Mouse (Mus musculus) forebrain, embryonic 14.5 days (tissue): ENCODE measurements at regions not wholly inside any gene's neighbourhood (a gene's known extent, or its start where the extent isn't known, plus 50 kb on each side); places are given as distances from the start of the nearest gene placed in this dataset.

Source experiments
- ATAC-seq: fragments of 200-750 bp; cut with Nextera tagmentation; 2 replicates; pipeline ENCODE4 v1.8.0; 2017; ENCODE audit warnings: mild to moderate bottlenecking, moderate library complexity
- DNase-seq: peaks from one replicate; pipeline ENCODE4 v3.0.0-alpha.2; 2015; ENCODE audit warnings: low spot score
- H3K27ac ChIP-seq: fragments of 300-500 bp; sonication (generic); 2 replicates; pipeline ENCODE4 v1.5.1; 2014; ENCODE audit warnings: low read depth, mild to moderate bottlenecking, control low read depth, low read length, moderate library complexity
- H3K27me3 ChIP-seq: fragments of 300-500 bp; sonication (generic); replicated peaks from 2 replicates; pipeline ENCODE4 v1.6.1; 2014; ENCODE audit warnings: low read length, control low read depth, mixed read lengths; ENCODE audit not compliant: control insufficient read depth, insufficient read depth
- H3K36me3 ChIP-seq: fragments of 300-500 bp; sonication (generic); 2 replicates; pipeline ENCODE4 v1.6.1; 2014; ENCODE audit warnings: low read length, control low read depth; ENCODE audit not compliant: control insufficient read depth, insufficient read depth
- H3K4me1 ChIP-seq: fragments of 300-500 bp; sonication (generic); 2 replicates; pipeline ENCODE4 v1.6.1; 2014; ENCODE audit warnings: antibody characterized with exemption, low read length, control low read depth; ENCODE audit not compliant: control insufficient read depth, insufficient read depth
- H3K4me2 ChIP-seq: fragments of 300-500 bp; sonication (generic); 2 replicates; pipeline ENCODE4 v1.6.1; 2014; ENCODE audit warnings: mild to moderate bottlenecking, control low read depth, low read length
- H3K4me3 ChIP-seq: fragments of 300-500 bp; sonication (generic); 2 replicates; pipeline ENCODE4 v1.5.1; 2014; ENCODE audit warnings: low read depth, low read length, control low read depth
- H3K9ac ChIP-seq: fragments of 300-500 bp; sonication (generic); 2 replicates; pipeline ENCODE4 v1.6.1; 2014; ENCODE audit warnings: mild to moderate bottlenecking, low read length, control low read depth, moderate library complexity
- H3K9me3 ChIP-seq: fragments of 300-500 bp; sonication (generic); replicated peaks from 2 replicates; pipeline ENCODE4 v1.6.1; 2016; ENCODE audit warnings: low read length, control low read depth, mixed read lengths; ENCODE audit not compliant: control insufficient read depth
- WGBS: fragments of 180-500 bp; shearing (Covaris S2); extraction: QIAGEN DNeasy Blood & Tissue Kit; methylation state at CpG from one replicate; pipeline ENCODE4 v1.1.7; 2014; 5-methylcytosine and 5-hydroxymethylcytosine counted together

GRCm38 (mm10) chr3:77653881-77654280 lies 1579.8 kb downstream of the Fstl5 start:
- H3K9me3 ChIP-seq: no peaks in the 10 kb centered on the region
- no peak overlapping the region for H3K4me2 ChIP-seq
- H3K27me3 ChIP-seq: no peaks in the 10 kb centered on the region
- H3K27ac ChIP-seq: no peak overlapping the region
- no peak overlapping the region for H3K9ac ChIP-seq
- H3K4me3 ChIP-seq: no peak overlapping the region
- WGBS: 85% methylated on average over 3 of the region's 3 CpGs
- H3K36me3 ChIP-seq: no peaks in the 10 kb centered on the region
- ATAC-seq: no peak
- no peaks in the 10 kb centered on the region for H3K4me1 ChIP-seq
- DNase-seq: no peak
